Mouse (Mus musculus) left cerebral cortex, adult 2 months (tissue): Measurements from ENCODE around the gene Anxa7. TPM values are rescaled to one million over a fixed set of nuclear protein-coding genes. Genes with fewer than 3 reads are reported as not detected.

Source experiments
- DNase-seq, 2 experiments: peaks; one replicate each; pipeline ENCODE4 v3.0.0; 2021 to 2022; ENCODE audit warnings: low spot score in 2 of 2, mixed read lengths in 1 of 2; ENCODE audit errors: extremely low spot score in 1 of 2
- H3K27ac ChIP-seq: fragments of 200-600 bp; 2 replicates; pipeline ENCODE4 v1.8.1; 2022
- H3K4me3 ChIP-seq: fragments of 200-600 bp; 2 replicates; pipeline ENCODE4 v1.8.1; 2022
- CTCF ChIP-seq: fragments of 200-600 bp; IDR thresholded peaks from 2 replicates; pipeline ENCODE4 v1.8.1; 2022; ENCODE audit warnings: antibody characterized with exemption, mild to moderate bottlenecking, moderate library complexity
- intact Hi-C: fragments of 180-260 bp; cut with DNase I; formaldehyde crosslinking; loops from one replicate; pipeline ENCODE4 v1.15.1; 2025
- total RNA-seq, 2 experiments: library from RNA; stranded (reverse); gene quantifications; 2 replicates each; pipeline ENCODE4 v1.2.3; 2021

Anxa7 gene
- total RNA-seq, 2 experiments from 2014 or later: 64.9 to 66.2 TPM

GRCm38 (mm10) chr14:20429833-20430232 is 50.1 kb downstream of the Anxa7 start:
- Histone ChIP-seq H3K27ac (no peak overlapping the region), H3K4me3 (no peak overlapping the region)
- no peak for DNase-seq
- intact Hi-C loops: no loop called here
- TF ChIP-seq CTCF: no peak

DNA sequence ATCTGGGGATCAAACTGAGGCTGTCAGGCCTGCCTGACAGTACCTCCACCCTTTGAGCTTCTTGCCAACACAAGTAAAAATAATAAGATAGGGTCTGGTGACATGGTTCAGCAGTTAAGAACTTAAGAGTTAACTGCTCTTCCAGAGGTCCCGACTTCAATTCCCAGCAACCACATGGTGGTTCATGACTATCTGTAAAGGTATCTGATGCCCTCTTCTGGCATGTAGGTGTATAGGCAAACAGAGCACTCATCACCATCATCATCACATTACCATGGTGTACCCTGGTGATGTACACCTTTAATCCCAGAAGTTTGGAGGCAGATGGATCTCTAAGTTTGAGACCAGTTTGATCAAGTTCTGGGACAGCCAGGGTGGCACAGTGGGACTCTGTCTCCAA is 51.3 kb downstream of the Anxa7 start:
- no peak; the same call in none of the 2 replicates for TF ChIP-seq CTCF
- DNase-seq: no peak
- intact Hi-C loops: no loop called here
- H3K27ac ChIP-seq: no peak overlapping the region
- H3K4me3 ChIP-seq: no peak overlapping the region

GRCm38 (mm10) chr14:20423046-20423445 is 56.9 kb downstream of the Anxa7 start:
- no peak for DNase-seq
- TF ChIP-seq CTCF: no peak
- Histone ChIP-seq H3K27ac (no peak overlapping the region), H3K4me3 (no peak overlapping the region)
- intact Hi-C loops: no loop called here

DNA sequence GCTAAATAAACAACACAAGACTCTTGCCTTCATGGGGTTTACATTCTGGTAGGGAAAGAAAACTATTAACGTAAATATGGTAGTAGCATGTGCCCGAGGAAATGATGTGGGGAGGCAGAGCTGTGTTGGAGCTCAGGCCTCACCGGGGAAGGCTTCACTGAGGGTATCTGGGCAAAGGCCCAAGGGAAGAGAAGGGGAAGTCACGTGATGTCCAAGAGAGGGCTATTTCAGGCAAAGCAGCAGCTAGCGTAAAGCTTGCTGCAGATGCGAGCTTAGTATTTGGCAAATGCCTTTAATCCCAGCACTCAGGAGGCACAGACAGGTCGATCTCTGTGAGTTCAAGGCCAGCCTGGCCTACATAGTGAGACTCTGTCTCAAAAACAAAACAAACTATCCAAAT is 57.7 kb downstream of the Anxa7 start:
- Histone ChIP-seq H3K27ac (no peak overlapping the region), H3K4me3 (no peak overlapping the region)
- intact Hi-C loops: no loop called here
- DNase-seq: no peak
- no peak for TF ChIP-seq CTCF

Other genes with a start within 250 kb of the Anxa7 start
- gene Kcnk16, start 210.9 kb downstream of the Anxa7 start, total RNA-seq: not detected
- gene Nudt13, start 185.4 kb downstream of the Anxa7 start, total RNA-seq: 10 to 100 TPM; 17.3 to 18.6 TPM
- 10 to 100 TPM; 33.2 to 39.0 TPM for gene Ecd, start 132.0 kb downstream of the Anxa7 start, total RNA-seq
- gene Fam149b, start 132.0 kb downstream of the Anxa7 start, total RNA-seq: 10 to 100 TPM; 50.6 to 53.1 TPM
- 10 to 100 TPM; 24.7 to 25.4 TPM for gene Dnajc9, start 91.2 kb downstream of the Anxa7 start, total RNA-seq
- 10 to 100 TPM; 30.8 to 33.5 TPM for gene Mrps16, start 86.5 kb downstream of the Anxa7 start, total RNA-seq
- 1 to 10 TPM in 1 of 2 experiments, under 1 TPM in 1; 0.95 to 2.2 TPM for gene Cfap70, start 27.9 kb downstream of the Anxa7 start, total RNA-seq
- gene Mss51, start 16.8 kb upstream of the Anxa7 start, total RNA-seq: 1 to 10 TPM in 1 of 2 experiments, under 1 TPM in 1; 0.97 to 1.2 TPM
- gene Ppp3cb, start 66.4 kb upstream of the Anxa7 start, total RNA-seq: 100 to 1,000 TPM; 267 to 280 TPM
- gene Usp54, start 160.9 kb upstream of the Anxa7 start, total RNA-seq: 10 to 100 TPM; 42.2 to 48.8 TPM
- gene Myoz1, start 176.4 kb upstream of the Anxa7 start, total RNA-seq: not detected
- under 1 TPM; 0.21 to 0.23 TPM for gene Synpo2l, start 188.2 kb upstream of the Anxa7 start, total RNA-seq
- 100 to 1,000 TPM; 113 to 115 TPM for gene Sec24c, start 194.2 kb upstream of the Anxa7 start, total RNA-seq
- 10 to 100 TPM; 17.6 to 18.2 TPM for gene Fut11, start 214.8 kb upstream of the Anxa7 start, total RNA-seq
- 10 to 100 TPM; 47.3 to 48.1 TPM for gene Chchd1, start 222.9 kb upstream of the Anxa7 start, total RNA-seq
- gene Zswim8, start 227.4 kb upstream of the Anxa7 start, total RNA-seq: 100 to 1,000 TPM; 176 to 180 TPM